Mouse (Mus musculus): ENCODE data around the gene Eaf2. TPM values are rescaled to one million over a fixed set of nuclear protein-coding genes. Genes with fewer than 3 reads are reported as not detected.
A peak's percentile ranks its signal among the peaks of the same experiment; 100 is the strongest.

Gene Eaf2
- total RNA-seq (2021) = 1 to 10 TPM in 1 of 2 experiments, under 1 TPM in 1; 0.54 to 1.2 TPM
- long read RNA-seq, partial matches to known transcripts = 0 of 2 reads
- long read RNA-seq, other reads (novel, unspliced or antisense) = 1 of 2 reads

DNA sequence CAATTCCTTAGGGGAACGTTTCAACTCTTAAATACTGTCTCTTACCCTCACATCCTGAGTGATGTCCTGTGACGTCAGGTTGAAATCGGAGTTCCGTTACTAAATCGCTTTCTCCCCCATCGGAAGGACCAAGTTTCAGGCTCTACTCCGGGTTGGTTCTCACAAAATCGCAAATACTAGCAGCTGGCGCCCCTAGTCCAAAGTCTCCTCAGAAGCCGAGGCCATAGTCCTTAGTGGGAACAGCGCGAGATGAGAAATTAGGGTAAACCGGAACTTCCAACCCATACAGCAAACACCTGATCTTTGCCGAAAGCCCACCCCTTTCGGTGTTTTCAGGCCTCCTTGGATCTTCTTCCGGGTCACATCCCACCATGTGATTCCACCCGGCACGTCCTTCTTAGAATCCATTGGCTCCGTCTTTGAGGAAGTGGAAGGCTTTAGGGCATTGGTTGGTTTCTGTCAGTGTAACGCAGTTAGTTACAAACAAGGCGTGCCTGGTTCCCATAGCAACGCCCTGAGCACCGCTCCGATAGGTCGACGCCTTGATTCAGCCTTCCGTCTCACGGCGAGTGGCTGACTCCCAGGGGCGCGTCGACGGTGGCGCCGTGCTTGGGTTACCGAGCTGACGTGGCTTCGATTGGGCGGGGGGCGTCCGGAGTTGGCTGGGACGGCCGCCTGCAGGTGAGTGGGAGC, at the start of gene Eaf2, which contains the start of gene Golgb1:
Eaf2 (minus strand) TSS at position 421 of the 693 bp plus-strand sequence.
Golgb1 (plus strand) TSS at position 558 of the 693 bp plus-strand sequence.
- DNase-seq (ENCODE audit: low spot score in 2 of 2) = peak; percentile 91 to 93

DNA sequence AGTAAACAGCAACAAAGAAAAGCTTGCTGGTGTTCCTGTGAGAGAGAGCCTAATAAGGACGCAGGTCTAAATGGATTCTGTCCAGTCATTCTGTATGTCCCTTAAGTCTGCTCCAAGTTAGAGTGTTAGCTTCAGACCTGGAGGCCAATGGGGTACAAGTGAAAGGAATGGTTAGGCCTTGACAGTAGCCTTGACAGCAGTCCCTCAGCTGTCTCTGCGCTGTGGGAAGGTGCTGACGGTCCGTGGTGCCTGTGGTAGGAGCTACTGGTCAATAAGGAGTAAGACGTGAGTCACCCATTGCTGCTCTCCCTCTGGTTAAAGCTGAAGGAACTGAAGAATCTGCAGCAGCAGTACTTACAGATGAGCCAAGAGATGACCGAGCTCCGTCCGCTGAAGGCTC, 49.5 kb upstream of the Eaf2 start:
- DNase-seq (ENCODE audit: low spot score in 2 of 2) = no peak

DNA sequence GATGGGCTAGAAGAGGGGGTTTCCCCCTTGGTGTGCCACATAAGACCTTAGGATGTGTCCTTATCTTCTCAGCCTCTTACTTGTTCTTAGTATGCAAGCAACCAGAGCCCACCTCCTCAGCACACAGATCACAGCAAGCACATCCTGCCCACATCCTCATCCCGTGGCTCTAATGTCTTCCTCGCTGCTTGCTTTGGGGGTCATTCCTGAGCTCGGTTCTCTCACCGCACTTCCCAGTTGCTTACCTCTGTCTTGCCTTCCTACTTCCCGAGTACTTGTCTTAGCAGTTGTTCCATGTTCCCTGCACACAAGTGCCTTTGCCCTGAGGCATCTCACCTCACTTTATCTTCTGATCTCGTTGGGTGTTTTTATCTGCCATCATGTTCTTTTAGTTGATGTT, 47.2 kb upstream of the Eaf2 start:
- DNase-seq (ENCODE audit: low spot score in 2 of 2) = no peak

DNA sequence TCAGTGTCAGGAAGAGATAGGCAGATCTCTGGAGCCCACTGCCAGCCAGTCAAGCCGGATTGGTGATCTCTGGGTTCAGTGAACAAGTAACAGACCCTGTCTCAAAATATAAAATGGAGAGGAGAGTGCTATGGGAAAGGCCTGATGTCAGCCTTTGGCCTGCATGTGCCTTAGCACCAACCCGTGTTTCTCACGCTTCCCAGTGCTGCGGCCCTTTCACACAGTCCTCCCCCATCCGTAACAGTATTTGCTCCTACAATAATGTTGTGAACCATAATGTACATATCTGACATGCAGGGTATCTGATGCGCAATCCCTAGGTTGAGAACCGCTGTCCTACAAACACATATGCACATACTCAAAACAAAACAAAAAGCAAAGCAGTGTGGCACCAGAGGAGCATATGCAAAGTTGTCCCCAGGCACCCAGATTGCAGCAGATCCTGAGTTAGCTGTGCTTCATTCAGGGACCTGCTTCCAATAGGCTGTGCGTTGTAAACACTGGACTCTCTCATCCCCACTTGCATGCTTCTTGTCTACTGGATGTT, 46.3 kb upstream of the Eaf2 start:
- DNase-seq (ENCODE audit: low spot score in 2 of 2) = no peak

DNA sequence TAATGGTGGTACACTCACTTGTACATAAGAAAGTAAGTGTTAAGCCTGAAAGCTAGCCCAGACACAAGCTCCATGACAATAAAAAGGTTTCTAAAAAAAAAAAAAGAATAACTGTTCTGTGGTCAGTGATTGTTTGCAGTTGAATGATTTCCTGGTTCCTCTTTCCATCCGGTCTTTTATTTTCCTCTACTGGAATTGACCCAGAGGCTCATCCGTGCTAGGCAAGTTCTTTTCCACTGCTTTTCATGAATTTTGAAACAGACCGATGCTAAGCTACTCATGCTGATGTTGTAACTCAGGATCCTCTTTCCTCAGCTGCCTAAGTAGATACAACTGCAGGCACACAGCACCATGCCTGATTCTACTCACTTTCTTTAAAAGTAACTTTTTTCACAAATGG, 45.6 kb upstream of the Eaf2 start:
- DNase-seq (ENCODE audit: low spot score in 2 of 2) = no peak

DNA sequence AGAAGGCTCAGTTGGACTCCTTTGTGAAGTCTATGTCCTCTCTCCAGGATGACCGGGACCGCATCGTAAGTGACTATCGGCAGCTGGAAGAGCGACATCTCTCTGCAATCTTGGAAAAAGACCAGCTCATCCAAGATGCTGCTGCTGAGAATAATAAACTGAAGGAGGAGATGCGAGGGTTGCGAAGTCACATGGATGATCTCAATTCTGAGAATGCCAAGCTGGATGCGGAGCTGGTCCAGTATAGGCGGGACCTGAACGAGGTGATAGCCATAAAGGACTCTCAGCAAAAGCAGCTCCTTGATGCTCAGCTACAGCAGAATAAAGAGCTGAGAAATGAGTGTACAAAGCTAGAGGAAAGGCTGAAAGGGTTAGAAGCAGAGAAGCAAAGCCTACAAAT, 43.7 kb upstream of the Eaf2 start:
- no peak for DNase-seq (ENCODE audit: low spot score in 2 of 2)

DNA sequence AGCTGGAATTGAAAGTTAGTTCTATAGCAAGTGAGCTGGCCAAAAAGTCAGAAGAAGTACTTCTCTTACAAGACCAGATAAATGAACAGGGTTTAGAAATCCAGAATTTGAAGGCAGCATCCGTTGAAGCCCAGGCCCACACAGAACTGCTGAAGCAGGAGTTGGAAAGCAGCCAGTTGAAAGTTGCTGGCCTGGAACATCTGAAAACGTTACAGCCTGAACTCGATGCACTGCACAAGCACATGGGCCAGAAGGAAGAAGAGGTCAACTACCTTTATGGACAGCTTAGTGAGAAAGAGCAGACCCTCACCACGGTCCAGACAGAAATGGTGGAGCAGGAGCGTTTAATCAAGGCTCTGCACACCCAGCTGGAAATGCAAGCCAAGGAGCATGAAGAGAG, 39.4 kb upstream of the Eaf2 start:
- no peak for DNase-seq (ENCODE audit: low spot score in 2 of 2)

DNA sequence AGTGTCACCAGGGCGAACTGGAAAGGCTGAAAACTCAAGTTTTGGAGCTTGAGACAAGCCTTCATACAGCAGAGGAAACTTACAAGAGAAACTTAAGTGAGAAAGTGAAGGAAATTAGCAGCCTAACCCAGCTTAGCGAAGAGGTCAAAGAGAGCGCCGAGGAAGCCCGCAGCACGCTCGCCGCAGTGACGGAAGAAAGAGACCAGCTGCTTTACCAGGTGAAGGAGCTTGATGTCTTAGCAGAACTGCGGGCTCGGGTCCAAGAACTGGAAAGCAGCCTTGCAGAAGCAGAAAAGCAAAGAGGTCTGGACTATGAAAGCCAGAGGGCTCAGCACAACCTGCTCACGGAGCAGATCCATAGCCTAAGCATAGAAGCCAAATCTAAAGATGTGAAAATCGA, 37.5 kb upstream of the Eaf2 start:
- no peak for DNase-seq (ENCODE audit: low spot score in 2 of 2)

DNA sequence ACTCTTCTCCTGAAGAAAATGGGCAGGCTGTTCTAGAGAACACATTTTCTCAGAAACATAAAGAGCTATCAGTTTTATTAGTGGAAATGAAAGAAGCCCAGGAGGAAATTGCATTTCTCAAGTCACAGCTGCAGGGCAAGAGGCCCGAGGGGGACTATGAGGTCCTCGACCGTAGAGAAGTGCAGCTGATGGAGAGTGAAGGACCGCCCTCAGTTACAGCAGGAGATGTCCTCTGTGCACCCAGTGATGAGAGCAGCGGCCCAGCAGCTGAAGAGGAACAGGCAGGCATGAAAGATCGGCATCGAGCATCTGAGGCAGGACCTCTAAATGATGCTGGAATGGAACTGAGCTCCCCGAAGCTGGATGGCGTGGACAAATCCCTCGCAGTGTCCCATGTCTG, 37.1 kb upstream of the Eaf2 start:
- no peak for DNase-seq (ENCODE audit: low spot score in 2 of 2)

DNA sequence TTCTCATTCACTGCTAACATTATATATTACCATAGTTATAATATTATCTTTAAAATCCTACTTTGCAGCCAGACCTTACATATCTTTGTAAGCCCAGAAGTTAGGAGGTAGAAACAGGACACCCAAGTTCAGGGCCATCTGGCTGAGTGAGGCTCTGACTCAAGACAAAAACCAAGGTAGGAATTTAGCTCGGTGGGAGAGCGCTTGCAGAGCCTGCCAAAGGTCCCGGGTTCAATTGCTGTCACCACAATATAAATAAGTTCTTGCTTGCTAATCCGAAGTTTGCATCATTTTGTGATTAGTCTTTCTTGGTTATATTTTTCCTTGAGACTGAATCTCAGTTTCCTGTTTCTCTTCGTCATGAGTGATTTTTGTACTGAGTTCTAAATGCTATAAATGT, 28.4 kb upstream of the Eaf2 start:
- no peak for DNase-seq (ENCODE audit: low spot score in 2 of 2)

DNA sequence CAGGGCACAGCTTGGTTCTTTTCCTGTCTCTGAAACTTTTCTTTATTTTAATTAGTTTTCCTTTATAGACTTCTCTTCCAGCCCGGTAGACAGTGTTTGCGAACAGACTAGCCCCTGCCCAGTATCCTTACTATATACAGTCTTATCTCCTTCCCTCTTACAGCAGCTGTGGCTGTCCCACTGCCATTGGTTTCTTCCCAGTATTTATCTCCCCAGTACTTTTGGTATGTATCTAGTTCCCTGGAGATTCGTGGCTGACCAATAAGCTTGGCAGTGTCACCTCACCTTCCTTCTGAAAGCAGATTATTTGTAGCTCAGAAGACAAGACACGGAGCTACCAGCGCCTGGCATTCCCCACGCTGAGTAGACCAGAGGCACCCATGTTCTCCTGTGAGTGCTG, 21.9 kb upstream of the Eaf2 start:
- DNase-seq (ENCODE audit: low spot score in 2 of 2) = no peak

DNA sequence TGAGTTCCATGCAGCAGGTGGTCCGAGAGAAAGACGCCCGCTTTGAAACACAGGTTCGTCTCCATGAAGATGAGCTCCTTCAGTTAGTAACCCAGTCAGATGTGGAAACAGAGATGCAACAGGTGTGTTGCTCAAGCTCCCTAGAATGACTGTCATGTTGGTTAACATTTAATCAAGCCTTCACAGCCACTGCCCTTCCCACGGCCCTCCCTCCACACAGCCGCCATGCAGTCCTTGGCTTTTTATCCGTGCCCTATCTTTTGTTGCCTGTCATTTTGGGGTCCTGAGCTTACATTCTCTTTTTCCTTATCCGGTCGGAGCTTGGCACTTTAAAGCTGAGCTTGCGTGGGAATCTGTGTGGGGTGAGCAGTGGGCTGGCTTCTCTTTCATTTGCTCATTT, 18.5 kb upstream of the Eaf2 start:
- DNase-seq (ENCODE audit: low spot score in 2 of 2) = no peak

DNA sequence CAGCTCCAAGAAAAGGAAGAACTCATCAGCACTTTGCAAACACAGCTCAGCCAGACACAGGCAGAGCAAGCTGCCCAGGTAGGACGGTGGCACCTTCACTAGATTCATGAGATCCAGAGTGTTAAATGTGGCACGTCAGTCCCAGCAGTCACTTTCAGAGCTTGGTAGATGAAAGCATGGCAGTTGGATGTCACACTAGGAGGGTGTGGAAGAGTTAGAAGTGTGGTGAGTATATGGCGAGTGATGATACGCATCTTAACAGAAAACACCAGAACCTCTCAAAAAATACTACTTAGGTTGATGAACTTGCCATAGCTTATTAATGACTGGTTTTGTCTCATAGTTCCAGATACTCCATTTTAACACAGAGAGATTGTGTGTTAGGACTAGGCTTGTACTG, 16.6 kb upstream of the Eaf2 start:
- no peak for DNase-seq (ENCODE audit: low spot score in 2 of 2)

DNA sequence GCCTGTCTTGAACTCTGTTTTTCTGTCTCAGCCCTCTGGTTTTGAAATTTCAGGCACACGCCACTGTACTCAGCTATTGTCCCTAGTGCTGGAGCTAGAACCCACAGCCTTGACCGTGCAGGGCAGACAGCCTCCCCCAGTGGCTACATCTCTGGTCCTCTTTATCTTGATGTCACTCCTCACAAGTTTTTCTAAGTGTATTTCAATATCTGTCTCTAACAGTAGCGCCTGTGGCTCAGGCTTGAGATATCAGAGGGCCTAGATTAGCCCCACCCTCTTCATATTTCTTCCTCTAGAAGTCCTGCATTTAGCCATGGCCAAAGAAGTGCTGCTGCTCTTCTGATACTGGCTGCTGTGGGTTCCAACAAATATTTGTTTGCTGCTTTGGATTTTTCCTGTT, 15.8 kb upstream of the Eaf2 start:
- no peak for DNase-seq (ENCODE audit: low spot score in 2 of 2)

DNA sequence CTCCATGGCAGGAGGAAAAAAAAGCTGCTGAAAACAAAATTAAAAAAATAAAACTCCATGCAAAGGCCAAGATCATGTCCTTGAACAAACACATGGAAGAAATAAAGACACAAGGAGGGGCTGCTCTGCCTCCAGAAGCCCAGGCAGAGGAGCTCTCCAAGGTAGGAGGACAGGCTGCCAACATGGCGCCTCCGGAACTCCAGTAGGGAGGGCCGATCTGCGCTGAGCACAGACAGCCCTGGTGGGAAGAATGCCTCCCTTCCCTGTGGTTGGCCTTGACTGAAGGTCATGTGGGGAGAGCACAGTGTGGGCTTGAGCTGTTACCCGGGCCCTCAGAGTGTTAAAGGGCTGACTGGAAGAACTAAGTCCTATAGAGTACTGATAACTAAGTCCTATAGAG, 12.7 kb upstream of the Eaf2 start:
- no peak for DNase-seq (ENCODE audit: low spot score in 2 of 2)

DNA sequence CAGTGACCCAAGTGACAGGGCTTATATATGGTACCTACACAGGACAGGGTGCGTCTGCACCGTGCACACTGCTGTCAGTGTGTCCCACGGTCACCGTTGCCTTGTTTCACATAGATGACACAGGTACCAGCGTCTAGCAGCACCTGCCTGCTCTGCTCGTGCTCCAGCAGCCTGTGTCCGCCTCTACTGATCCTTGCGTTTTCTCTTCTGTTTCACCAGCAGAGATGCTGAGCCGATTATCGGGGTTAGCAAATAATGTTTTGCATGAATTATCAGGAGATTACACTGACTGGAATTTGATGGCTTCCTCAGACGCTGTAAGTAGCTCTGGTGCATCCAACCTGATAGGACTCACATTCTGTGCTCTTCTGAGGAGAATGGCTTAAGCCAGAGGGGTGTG, 11.1 kb upstream of the Eaf2 start:
- no peak for DNase-seq (ENCODE audit: low spot score in 2 of 2)

DNA sequence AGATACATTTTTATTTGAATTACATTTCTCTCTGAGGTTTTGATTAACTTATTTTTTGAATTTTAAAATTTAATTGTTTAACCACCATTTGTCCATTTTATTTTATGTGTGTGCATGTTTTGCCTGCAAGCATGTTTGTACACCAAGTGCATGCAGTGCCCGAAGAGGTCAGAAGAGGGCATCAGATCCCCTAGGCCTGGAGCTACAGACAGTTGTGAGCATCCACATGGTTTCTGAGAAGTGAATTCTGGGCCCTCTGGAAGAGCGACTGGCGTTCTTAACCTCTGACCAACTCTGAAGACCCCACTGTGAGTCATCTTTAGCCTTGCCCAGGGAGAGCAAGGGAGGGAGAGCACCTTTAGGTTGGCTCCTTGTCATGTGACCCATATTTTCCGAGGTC, 10.1 kb upstream of the Eaf2 start:
- DNase-seq (ENCODE audit: low spot score in 2 of 2) = peak; percentile 25 to 32

DNA sequence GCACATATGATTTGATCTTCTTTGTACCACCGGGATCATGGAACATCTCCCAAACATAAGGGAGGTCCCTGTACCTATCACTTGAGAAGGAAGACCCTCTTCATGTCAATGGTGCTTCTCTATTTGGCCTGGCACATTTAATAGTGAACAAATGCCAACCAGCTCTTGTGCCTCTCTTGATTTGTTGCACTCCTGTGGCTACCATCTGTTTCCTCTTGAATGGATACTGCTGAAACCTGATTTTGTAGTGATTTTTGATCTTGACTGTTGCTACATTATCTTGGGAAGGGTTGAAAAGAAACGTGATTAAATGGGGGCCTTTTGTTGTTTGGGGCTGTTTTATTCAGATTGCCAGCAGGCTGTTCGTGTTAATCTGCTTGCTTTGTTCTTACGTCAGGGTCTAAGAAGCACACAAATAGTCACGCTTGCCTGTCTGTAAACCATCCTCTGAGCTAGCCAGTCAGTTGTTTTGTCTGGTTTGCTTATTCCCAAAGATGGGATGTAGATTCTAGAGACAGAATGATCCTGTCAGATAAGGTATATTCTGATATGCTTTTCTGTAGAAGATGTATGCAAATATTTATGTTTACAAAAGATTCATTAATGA, 8.0 kb upstream of the Eaf2 start:
- no peak for DNase-seq (ENCODE audit: low spot score in 2 of 2)

DNA sequence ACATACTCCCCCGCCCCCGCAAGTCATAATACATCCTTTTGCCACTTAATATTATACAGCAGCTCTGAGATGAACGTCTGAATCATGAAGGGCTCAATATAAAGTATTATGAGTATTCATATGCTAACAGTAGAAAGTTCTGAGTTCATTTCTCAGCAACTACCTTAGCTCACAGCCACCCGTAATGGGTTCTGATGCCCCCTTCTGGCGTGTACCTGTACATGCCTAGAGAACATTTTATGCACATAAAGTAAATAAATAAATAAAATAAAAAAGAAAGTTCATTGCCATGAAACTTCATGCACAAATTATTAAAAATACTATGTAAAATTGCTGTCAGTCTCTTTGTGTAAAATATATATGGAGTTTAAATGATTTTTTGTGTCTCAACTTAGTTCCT, 2.5 kb upstream of the Eaf2 start:
- DNase-seq (ENCODE audit: low spot score in 2 of 2) = no peak

DNA sequence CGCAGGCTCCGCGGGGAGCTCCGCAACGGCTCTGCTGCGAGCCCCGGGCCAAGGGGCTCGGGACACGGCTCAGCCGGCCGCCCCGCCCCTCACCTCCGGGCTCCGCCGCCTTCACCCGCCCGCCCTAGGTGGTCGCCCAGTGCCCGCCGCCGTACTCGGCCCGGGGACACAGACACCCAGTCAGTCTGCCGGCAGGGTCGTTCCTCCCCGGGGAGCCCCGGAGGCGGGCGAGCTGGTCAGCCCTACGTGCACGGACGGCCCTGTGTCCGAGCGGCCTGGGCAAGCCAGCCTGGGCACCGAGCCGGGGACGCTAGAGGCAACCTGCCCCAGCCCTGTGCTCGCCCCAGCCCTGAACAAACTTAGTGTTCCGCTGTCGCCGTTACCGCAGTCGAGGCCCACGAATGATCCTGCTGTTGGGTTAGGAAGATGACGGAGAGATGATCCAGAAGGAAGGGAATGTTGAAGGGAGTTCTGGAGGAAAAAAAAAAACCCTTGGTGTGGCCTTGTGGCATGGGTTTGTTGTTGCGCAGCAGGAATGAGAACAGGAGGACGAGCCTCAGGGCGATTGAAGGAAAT, 561 bp upstream of the Eaf2 start:
- DNase-seq (ENCODE audit: low spot score in 2 of 2) = no peak

DNA sequence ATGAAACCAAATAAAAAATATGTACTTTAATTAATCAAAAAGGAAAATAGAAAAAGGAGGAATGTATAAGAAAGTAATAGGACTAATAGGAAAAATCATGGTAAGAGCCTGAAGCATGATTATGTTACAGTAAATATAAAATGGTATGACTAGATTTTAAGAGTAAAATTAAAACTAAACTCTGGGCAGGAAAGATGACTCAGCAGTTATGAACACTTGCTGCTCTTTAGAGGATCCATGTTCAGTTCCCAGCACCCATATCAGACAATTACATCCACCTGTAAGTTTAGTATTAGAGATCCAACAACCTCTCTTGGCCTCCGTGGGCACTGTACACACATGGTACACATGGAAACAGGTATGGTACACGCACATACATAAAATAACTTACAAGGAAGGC, 5.4 kb downstream of the Eaf2 start:
- DNase-seq (ENCODE audit: low spot score in 2 of 2) = no peak

DNA sequence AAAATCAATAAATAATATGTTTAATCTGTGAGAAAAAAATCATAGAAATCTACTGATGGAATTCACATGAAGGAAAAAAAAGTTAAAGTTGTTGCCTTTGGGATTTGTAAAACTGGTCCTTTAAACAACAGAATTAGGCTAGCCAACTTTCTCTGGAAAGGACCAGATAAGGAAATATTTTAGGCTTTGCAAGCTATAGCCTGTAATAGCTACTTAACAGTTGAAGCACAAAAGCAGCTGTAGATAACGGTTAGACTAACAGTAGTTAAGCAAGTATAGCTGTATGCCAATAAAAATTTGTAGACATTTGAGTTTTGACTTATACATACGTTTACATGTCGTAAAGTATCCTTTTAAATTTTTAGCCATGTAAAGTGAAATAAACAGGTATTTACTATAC, 11.2 kb downstream of the Eaf2 start:
- no peak for DNase-seq (ENCODE audit: low spot score in 2 of 2)

DNA sequence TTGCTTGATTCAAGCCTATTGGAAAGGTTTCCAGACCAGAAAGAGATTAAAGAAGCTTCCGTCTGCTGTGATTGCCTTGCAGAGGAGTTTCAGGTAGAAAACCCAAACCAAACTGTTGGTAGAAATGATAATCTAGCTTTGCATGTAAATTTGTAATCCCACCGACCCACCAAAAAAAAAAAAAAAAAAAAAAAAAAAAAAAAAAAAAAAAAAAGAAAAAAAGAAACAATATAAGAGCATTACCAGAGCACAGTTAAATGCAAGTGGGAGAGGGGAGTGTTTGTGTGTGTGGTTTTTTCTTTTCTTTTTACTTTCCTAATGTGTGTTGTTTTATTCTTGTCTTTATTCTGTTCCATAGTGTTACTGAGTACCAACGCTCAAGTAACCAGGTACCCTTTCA, 23.6 kb downstream of the Eaf2 start:
- DNase-seq (ENCODE audit: low spot score in 2 of 2) = no peak
